Mouse (Mus musculus) midbrain, embryonic 13.5 days (tissue): ENCODE results near the gene Ngp. TPM values are rescaled to one million over a fixed set of nuclear protein-coding genes. Genes with fewer than 3 reads are reported as not detected.

ENCODE experiments used
- polyA plus RNA-seq: library from polyadenylated mRNA; unstranded; fragments of >200 nt; fragmentation: Nextera tagmentation; extraction: Ambion mirVana; gene quantifications from 2 replicates; pipeline ENCODE4 v1.2.1, GENCODE M21; 2015

Ngp gene
- polyA plus RNA-seq, 1 experiment from 2014 or later, result 0.43 TPM

Other genes with a start within 250 kb of the Ngp start
- gene Cspg5, start 176.0 kb upstream of the Ngp start, polyA plus RNA-seq, result 58.9 and 70.2 TPM in 2 replicates
- 46.1 and 46.2 TPM in 2 replicates for gene Elp6, start 114.6 kb upstream of the Ngp start, polyA plus RNA-seq
- gene Scap, start 86.5 kb upstream of the Ngp start, polyA plus RNA-seq, result 40.6 and 41.9 TPM in 2 replicates
- 21.6 and 25.7 TPM in 2 replicates for gene Ptpn23, start 11.5 kb upstream of the Ngp start, polyA plus RNA-seq
- gene Klhl18, start 56.9 kb downstream of the Ngp start, polyA plus RNA-seq, result 14.5 and 16.0 TPM in 2 replicates
- gene Kif9, start 57.2 kb downstream of the Ngp start, polyA plus RNA-seq, result 2.4 and 2.6 TPM in 2 replicates
- gene Setd2, start 112.8 kb downstream of the Ngp start, polyA plus RNA-seq, result 41.7 and 44.7 TPM in 2 replicates
- 33.8 and 36.6 TPM in 2 replicates for gene Nradd, start 204.7 kb downstream of the Ngp start, polyA plus RNA-seq
- 2.0 and 3.1 TPM in 2 replicates for gene Nbeal2, start 234.4 kb downstream of the Ngp start, polyA plus RNA-seq
- gene Ccdc12, start 236.8 kb downstream of the Ngp start, polyA plus RNA-seq, result 136 and 140 TPM in 2 replicates